Comparison of ENCODE assay signal across 9 mouse cellular contexts in genomic region chr10:81335393-81336340, GRCm38 (mm10). TPM values are rescaled to one million over a fixed set of nuclear protein-coding genes. Genes with fewer than 3 reads are reported as not detected.
DNase-seq lines count a peak whose midpoint lies in the region; ATAC-seq and TF ChIP-seq lines count a peak whose summit lies in the region.
"Had no signal": no experiment of that assay in that cellular context is flagged by ENCODE, and none has a peak within 500 bp of the region (broad histone marks: within the 10 kb centered on the region; RNA-seq: fewer than 3 reads in every experiment).

No protein-coding gene starts in this region.

- H3K36me3 ChIP-seq in forebrain, embryonic 10.5 days (replicated peaks) = no peaks in the 10 kb centered on the region
- H3K36me3 ChIP-seq in forebrain, embryonic 11.5 days (ENCODE audit: control insufficient read depth, insufficient read depth, low read length) = no peaks in the 10 kb centered on the region
- no peaks in the 10 kb centered on the region for H3K36me3 ChIP-seq in lung, embryonic 14.5 days (ENCODE audit: insufficient read depth)
- no peaks in the 10 kb centered on the region for H3K36me3 ChIP-seq in hindbrain, postnatal 0 days (ENCODE audit: insufficient read depth, low read length)
- no peaks in the 10 kb centered on the region; the same call in 1 of the 2 replicates for H3K36me3 ChIP-seq in stomach, embryonic 14.5 days (ENCODE audit: control insufficient read depth, insufficient read depth, low read length)

- no peak overlapping the region; the same call in 1 of the 2 replicates for H3K9ac ChIP-seq in forebrain, embryonic 11.5 days (ENCODE audit: low read length)
- peak overlapping the region; percentile 23; the same call in 1 of the 2 replicates for H3K9ac ChIP-seq in lung, embryonic 14.5 days
- H3K9ac ChIP-seq in hindbrain, postnatal 0 days (replicated peaks; ENCODE audit: low read length) = no peak overlapping the region
- 0 out of 2 replicates have a peak overlapping the region, but pooled peaks have one; percentile 10 for H3K9ac ChIP-seq in stomach, embryonic 14.5 days (replicated peaks; ENCODE audit: low read depth, low read length)

- DNase-seq in forebrain, embryonic 10.5 days (ENCODE audit: extremely low spot score, low spot score) = no peak
- no peak for DNase-seq in forebrain, embryonic 11.5 days (ENCODE audit: low spot score)
- DNase-seq in lung, embryonic 14.5 days = peak; percentile 87
- no peak for DNase-seq in lung, adult 18-20 months
- DNase-seq in hindbrain, postnatal 0 days (ENCODE audit: low spot score) = peak; percentile 39
- no peak for DNase-seq in right cerebral cortex, adult 18-20 months
- DNase-seq in layer of hippocampus, postnatal 36 days = no peak

- H3K4me2 ChIP-seq in forebrain, embryonic 11.5 days (ENCODE audit: low read depth, low read length, severe bottlenecking) = no peak overlapping the region
- H3K4me2 ChIP-seq in lung, embryonic 14.5 days = peak overlapping the region; percentile 46
- H3K4me2 ChIP-seq in hindbrain, postnatal 0 days (ENCODE audit: low read depth, low read length) = no peak overlapping the region
- peak overlapping the region; percentile 27; the same call in 1 of the 2 replicates for H3K4me2 ChIP-seq in stomach, embryonic 14.5 days (replicated peaks; ENCODE audit: low read depth, low read length)

- peaks cover 81% of the 10 kb centered on the region for H3K27me3 ChIP-seq in forebrain, embryonic 10.5 days (ENCODE audit: poor library complexity, severe bottlenecking)
- H3K27me3 ChIP-seq in forebrain, embryonic 11.5 days (ENCODE audit: control insufficient read depth, insufficient read depth, low read length) = peaks cover 10% of the 10 kb centered on the region
- H3K27me3 ChIP-seq in lung, embryonic 14.5 days (ENCODE audit: insufficient read depth, low read length) = peaks cover 11% of the 10 kb centered on the region
- H3K27me3 ChIP-seq in hindbrain, postnatal 0 days (ENCODE audit: insufficient read depth, low read length) = no peaks in the 10 kb centered on the region
- H3K27me3 ChIP-seq in stomach, embryonic 14.5 days (ENCODE audit: control insufficient read depth, insufficient read depth, low read length) = 0 out of 2 replicates have a peak, but pooled peaks cover 7% of the 10 kb centered on the region

- no peak for ATAC-seq in forebrain, embryonic 11.5 days (replicated peaks; ENCODE audit: low FRiP score)
- peak; percentile 78 for ATAC-seq in lung, embryonic 14.5 days (ENCODE audit: insufficient read depth)
- peak; percentile 33; the same call in 1 of the 2 replicates for ATAC-seq in hindbrain, postnatal 0 days
- ATAC-seq in stomach, embryonic 14.5 days (ENCODE audit: insufficient number of reproducible peaks, insufficient read depth, low FRiP score, low read depth) = peak; percentile 31; the same call in 1 of the 2 replicates

- H3K9me3 ChIP-seq in forebrain, embryonic 10.5 days = no peaks in the 10 kb centered on the region
- H3K9me3 ChIP-seq in forebrain, embryonic 11.5 days (ENCODE audit: control insufficient read depth, low read length) = no peaks in the 10 kb centered on the region
- H3K9me3 ChIP-seq in lung, embryonic 14.5 days (ENCODE audit: low read depth, low read length) = no peaks in the 10 kb centered on the region
- no peaks in the 10 kb centered on the region for H3K9me3 ChIP-seq in hindbrain, postnatal 0 days (ENCODE audit: low read length)
- H3K9me3 ChIP-seq in stomach, embryonic 14.5 days (ENCODE audit: control insufficient read depth, low read depth, low read length) = no peaks in the 10 kb centered on the region

- H3K27ac ChIP-seq in forebrain, embryonic 10.5 days = peak overlapping the region; percentile 80
- H3K27ac ChIP-seq in forebrain, embryonic 11.5 days (ENCODE audit: low read depth, low read length) = no peak overlapping the region
- peak overlapping the region; percentile 96 for H3K27ac ChIP-seq in lung, embryonic 14.5 days (ENCODE audit: low read depth)
- H3K27ac ChIP-seq in hindbrain, postnatal 0 days = no peak overlapping the region
- H3K27ac ChIP-seq in stomach, embryonic 14.5 days (ENCODE audit: low read length) = peak overlapping the region; percentile 88

- 40% methylated on average over 19 of the region's 19 CpGs for WGBS in forebrain, embryonic 10.5 days
- 44% methylated on average over 17 of the region's 19 CpGs for WGBS in forebrain, embryonic 11.5 days
- 33% methylated on average over 19 of the region's 19 CpGs for WGBS in lung, embryonic 14.5 days
- WGBS in hindbrain, postnatal 0 days = 36% methylated on average over 19 of the region's 19 CpGs
- WGBS in stomach, embryonic 14.5 days = 35% methylated on average over 19 of the region's 19 CpGs

- H3K4me3 ChIP-seq in forebrain, embryonic 10.5 days = peak overlapping the region; percentile 23
- H3K4me3 ChIP-seq in forebrain, embryonic 11.5 days (ENCODE audit: low read depth, low read length) = no peak overlapping the region
- H3K4me3 ChIP-seq in lung, embryonic 14.5 days (ENCODE audit: low read depth, low read length) = no peak overlapping the region
- H3K4me3 ChIP-seq in hindbrain, postnatal 0 days (ENCODE audit: low read length) = no peak overlapping the region
- H3K4me3 ChIP-seq in stomach, embryonic 14.5 days (ENCODE audit: low read depth, low read length) = no peak overlapping the region

- TF ChIP-seq CTCF in lung, embryonic 14.5 days (IDR thresholded peaks at IDR 0.05; ENCODE audit: low read depth) = no peak
- no peak for TF ChIP-seq CTCF in hindbrain, postnatal 0 days (IDR thresholded peaks at IDR 0.05; ENCODE audit: low read depth)

- H3K4me1 ChIP-seq in forebrain, embryonic 10.5 days = peaks cover 43% of the 10 kb centered on the region
- H3K4me1 ChIP-seq in forebrain, embryonic 11.5 days (replicated peaks; ENCODE audit: control insufficient read depth, insufficient read depth, low read length) = no peaks in the 10 kb centered on the region
- peaks cover 19% of the 10 kb centered on the region; the same call in 1 of the 2 replicates for H3K4me1 ChIP-seq in lung, embryonic 14.5 days (ENCODE audit: insufficient read depth)
- 0 out of 2 replicates have a peak, but pooled peaks cover 7% of the 10 kb centered on the region for H3K4me1 ChIP-seq in hindbrain, postnatal 0 days (ENCODE audit: insufficient read depth, low read length)
- H3K4me1 ChIP-seq in stomach, embryonic 14.5 days (ENCODE audit: control insufficient read depth, insufficient read depth, low read length) = peaks cover 25% of the 10 kb centered on the region

RNA-seq across cellular contexts. Expression of gene Tbxa2r, which starts 7.1 kb away (rescaled TPM):
- 2.4 and 3.0 TPM in 2 replicates for polyA plus RNA-seq in forebrain, embryonic 10.5 days (2016; fragmentation: Nextera tagmentation; extraction: Ambion mirVana)
- 1.9 and 2.6 TPM in 2 replicates for polyA plus RNA-seq in forebrain, embryonic 11.5 days (2014; fragmentation: Nextera tagmentation; extraction: Ambion mirVana)
- 13.6 and 15.0 TPM in 2 replicates for polyA plus RNA-seq in lung, embryonic 14.5 days (2014; fragmentation: Nextera tagmentation; extraction: Ambion mirVana)
- total RNA-seq in hindbrain, postnatal 0 days (2014; rRNA removed) = 2.6 TPM in 2 replicates
- 4.0 and 4.3 TPM in 2 replicates for polyA plus RNA-seq in hindbrain, postnatal 0 days (2015; fragmentation: Nextera tagmentation; extraction: Ambion mirVana)
- polyA plus RNA-seq in stomach, embryonic 14.5 days (2014; fragmentation: Nextera tagmentation; extraction: Ambion mirVana) = 23.1 and 23.4 TPM in 2 replicates
- total RNA-seq in layer of hippocampus, postnatal 36 days (2021) = 1 to 10 TPM in 1 of 2 experiments, under 1 TPM in 1; 0.91 to 1.1 TPM
- total RNA-seq: monocyte, adult 5-6 weeks had no signal

RNA-seq across cellular contexts. Expression of gene Gipc3, which starts 7.4 kb away (rescaled TPM):
- not detected in 2 replicates for polyA plus RNA-seq in forebrain, embryonic 10.5 days (2016; fragmentation: Nextera tagmentation; extraction: Ambion mirVana)
- polyA plus RNA-seq in forebrain, embryonic 11.5 days (2014; fragmentation: Nextera tagmentation; extraction: Ambion mirVana) = 0.07 TPM in 1 of 2 replicates, not detected in the other
- polyA plus RNA-seq in lung, embryonic 14.5 days (2014; fragmentation: Nextera tagmentation; extraction: Ambion mirVana) = 0.05 and 0.08 TPM in 2 replicates
- total RNA-seq in hindbrain, postnatal 0 days (2014; rRNA removed) = 0.16 TPM in 1 of 2 replicates, not detected in the other
- not detected in 2 replicates for polyA plus RNA-seq in hindbrain, postnatal 0 days (2015; fragmentation: Nextera tagmentation; extraction: Ambion mirVana)
- polyA plus RNA-seq in stomach, embryonic 14.5 days (2014; fragmentation: Nextera tagmentation; extraction: Ambion mirVana) = 0.07 TPM in 1 of 2 replicates, not detected in the other
- 1 to 10 TPM; 1.7 to 1.9 TPM for total RNA-seq in layer of hippocampus, postnatal 36 days (2021)
- total RNA-seq: monocyte, adult 5-6 weeks had no signal

RNA-seq across cellular contexts. Expression of gene Hmg20b, which starts 14.6 kb away (rescaled TPM):
- polyA plus RNA-seq in forebrain, embryonic 10.5 days (2016; fragmentation: Nextera tagmentation; extraction: Ambion mirVana) = 101 and 108 TPM in 2 replicates
- 109 and 111 TPM in 2 replicates for polyA plus RNA-seq in forebrain, embryonic 11.5 days (2014; fragmentation: Nextera tagmentation; extraction: Ambion mirVana)
- 98.7 and 105 TPM in 2 replicates for polyA plus RNA-seq in lung, embryonic 14.5 days (2014; fragmentation: Nextera tagmentation; extraction: Ambion mirVana)
- total RNA-seq in hindbrain, postnatal 0 days (2014; rRNA removed) = 20.8 and 28.5 TPM in 2 replicates
- polyA plus RNA-seq in hindbrain, postnatal 0 days (2015; fragmentation: Nextera tagmentation; extraction: Ambion mirVana) = 36.8 and 41.1 TPM in 2 replicates
- polyA plus RNA-seq in stomach, embryonic 14.5 days (2014; fragmentation: Nextera tagmentation; extraction: Ambion mirVana) = 98.6 TPM in 2 replicates
- 10 to 100 TPM; 27.6 to 35.0 TPM for total RNA-seq in layer of hippocampus, postnatal 36 days (2021)

RNA-seq across cellular contexts. Expression of gene Cactin, which starts 14.8 kb away (rescaled TPM):
- polyA plus RNA-seq in forebrain, embryonic 10.5 days (2016; fragmentation: Nextera tagmentation; extraction: Ambion mirVana) = 56.0 and 56.7 TPM in 2 replicates
- polyA plus RNA-seq in forebrain, embryonic 11.5 days (2014; fragmentation: Nextera tagmentation; extraction: Ambion mirVana) = 51.2 and 53.2 TPM in 2 replicates
- 34.3 and 42.9 TPM in 2 replicates for polyA plus RNA-seq in lung, embryonic 14.5 days (2014; fragmentation: Nextera tagmentation; extraction: Ambion mirVana)
- 24.3 and 46.2 TPM in 2 replicates for total RNA-seq in hindbrain, postnatal 0 days (2014; rRNA removed)
- polyA plus RNA-seq in hindbrain, postnatal 0 days (2015; fragmentation: Nextera tagmentation; extraction: Ambion mirVana) = 19.6 and 20.2 TPM in 2 replicates
- polyA plus RNA-seq in stomach, embryonic 14.5 days (2014; fragmentation: Nextera tagmentation; extraction: Ambion mirVana) = 21.3 and 21.7 TPM in 2 replicates
- 10 to 100 TPM; 28.9 to 30.1 TPM for total RNA-seq in layer of hippocampus, postnatal 36 days (2021)

RNA-seq across cellular contexts. Expression of gene Mfsd12, which starts 21.6 kb away (rescaled TPM):
- polyA plus RNA-seq in forebrain, embryonic 10.5 days (2016; fragmentation: Nextera tagmentation; extraction: Ambion mirVana) = 6.7 and 7.5 TPM in 2 replicates
- 4.5 and 4.7 TPM in 2 replicates for polyA plus RNA-seq in forebrain, embryonic 11.5 days (2014; fragmentation: Nextera tagmentation; extraction: Ambion mirVana)
- 7.7 and 8.5 TPM in 2 replicates for polyA plus RNA-seq in lung, embryonic 14.5 days (2014; fragmentation: Nextera tagmentation; extraction: Ambion mirVana)
- 34.4 and 38.1 TPM in 2 replicates for total RNA-seq in hindbrain, postnatal 0 days (2014; rRNA removed)
- 13.6 TPM in 2 replicates for polyA plus RNA-seq in hindbrain, postnatal 0 days (2015; fragmentation: Nextera tagmentation; extraction: Ambion mirVana)
- polyA plus RNA-seq in stomach, embryonic 14.5 days (2014; fragmentation: Nextera tagmentation; extraction: Ambion mirVana) = 4.7 and 4.8 TPM in 2 replicates
- total RNA-seq in layer of hippocampus, postnatal 36 days (2021) = 10 to 100 TPM; 43.5 to 48.4 TPM

Comparison
In these comparisons a context has a peak if more than half of its experiments do, and no peak if none do; other contexts are left out.
1. DNase-seq: peak in lung, embryonic 14.5 days (single experiment) and hindbrain, postnatal 0 days (single experiment); none in forebrain, embryonic 10.5 days (single experiment), forebrain, embryonic 11.5 days (single experiment), lung, adult 18-20 months (0 of 2), right cerebral cortex, adult 18-20 months (single experiment) and layer of hippocampus, postnatal 36 days (0 of 2).
2. H3K27ac ChIP-seq: peak in forebrain, embryonic 10.5 days (single experiment), lung, embryonic 14.5 days (single experiment) and stomach, embryonic 14.5 days (single experiment); none in forebrain, embryonic 11.5 days (single experiment) and hindbrain, postnatal 0 days (single experiment).
3. H3K4me2 ChIP-seq: peak in lung, embryonic 14.5 days (single experiment) and stomach, embryonic 14.5 days (single experiment); none in forebrain, embryonic 11.5 days (single experiment) and hindbrain, postnatal 0 days (single experiment).
4. H3K9ac ChIP-seq: peak in lung, embryonic 14.5 days (single experiment) and stomach, embryonic 14.5 days (single experiment); none in forebrain, embryonic 11.5 days (single experiment) and hindbrain, postnatal 0 days (single experiment).